27 mouse cellular contexts compared by ENCODE assay signal in genomic region chr7:80065250-80065649, GRCm38 (mm10). TPM values are rescaled to one million over a fixed set of nuclear protein-coding genes. Genes with fewer than 3 reads are reported as not detected.
A peak's percentile ranks its signal among the peaks of the same experiment; 100 is the strongest.
DNase-seq lines count a peak whose midpoint lies in the region; ATAC-seq and TF ChIP-seq lines count a peak whose summit lies in the region.
"Had no signal": no experiment of that assay in that cellular context is flagged by ENCODE, and none has a peak within 500 bp of the region (broad histone marks: within the 10 kb centered on the region; RNA-seq: fewer than 3 reads in every experiment).

No protein-coding gene starts in this region.

- H3K9me3 ChIP-seq in heart, embryonic 10.5 days = no peaks in the 10 kb centered on the region
- H3K9me3 ChIP-seq in heart, embryonic 12.5 days (replicated peaks) = no peaks in the 10 kb centered on the region
- H3K9me3 ChIP-seq in megakaryocyte, embryonic 14.5 days = no peaks in the 10 kb centered on the region
- no peaks in the 10 kb centered on the region for H3K9me3 ChIP-seq in limb, embryonic 10.5 days (replicated peaks)
- H3K9me3 ChIP-seq: embryonic facial prominence, embryonic 15.5 days; forebrain, embryonic 15.5 days; limb, embryonic 13.5 days; lung, embryonic 15.5 days; neural tube, embryonic 15.5 days had no signal

- 67% methylated on average over 3 of the region's 3 CpGs for WGBS in cerebellum, adult 2 months
- 81% methylated on average over 3 of the region's 3 CpGs for WGBS in heart, embryonic 10.5 days
- WGBS in heart, embryonic 12.5 days = 67% methylated on average over 3 of the region's 3 CpGs
- 88% methylated on average over 3 of the region's 3 CpGs for WGBS in limb, embryonic 10.5 days

- no peak overlapping the region for H3K9ac ChIP-seq in heart, embryonic 12.5 days
- H3K9ac ChIP-seq: embryonic facial prominence, embryonic 15.5 days; forebrain, embryonic 15.5 days; hindbrain, embryonic 14.5 days; limb, embryonic 13.5 days; lung, embryonic 15.5 days; neural tube, embryonic 15.5 days had no signal

- no peak for TF ChIP-seq POLR2A in cerebellum, adult 2 months (IDR thresholded peaks at IDR 0.05; ENCODE audit: borderline replicate concordance, insufficient read depth, low read length)

- DNase-seq in cerebellum, adult 11-12 months = peak; percentile 28
- no peak for DNase-seq in cerebellum, adult 2 months
- no peak for DNase-seq in heart, embryonic 10.5 days (ENCODE audit: low spot score)
- DNase-seq in limb, embryonic 10.5 days (ENCODE audit: low spot score) = no peak
- DNase-seq: adrenal gland, postnatal 10 days; cerebellum, adult 11 months; cerebellum, postnatal 10 days; kidney, adult 11 months; kidney, postnatal 36 days; midbrain, embryonic 14.5 days; retina, postnatal 1 day; right cerebral cortex, postnatal 14 days; thymus, postnatal 14 days had no signal

- peaks cover 35% of the 10 kb centered on the region for H3K4me1 ChIP-seq in cerebellum, adult 2 months (ENCODE audit: control insufficient read depth, insufficient read depth, low read length)
- peaks cover 78% of the 10 kb centered on the region for H3K4me1 ChIP-seq in heart, embryonic 10.5 days
- peaks cover 67% of the 10 kb centered on the region for H3K4me1 ChIP-seq in heart, embryonic 12.5 days (replicated peaks)
- H3K4me1 ChIP-seq in megakaryocyte, embryonic 14.5 days = peaks cover 98% of the 10 kb centered on the region
- peaks cover 53% of the 10 kb centered on the region for H3K4me1 ChIP-seq in limb, embryonic 10.5 days

- H3K36me3 ChIP-seq in heart, embryonic 10.5 days = 0 out of 2 replicates have a peak, but pooled peaks cover 8% of the 10 kb centered on the region
- no peaks in the 10 kb centered on the region for H3K36me3 ChIP-seq in heart, embryonic 12.5 days
- H3K36me3 ChIP-seq in megakaryocyte, embryonic 14.5 days (replicated peaks; ENCODE audit: low read length) = peaks cover 55% of the 10 kb centered on the region
- H3K36me3 ChIP-seq in limb, embryonic 10.5 days = no peaks in the 10 kb centered on the region
- H3K36me3 ChIP-seq: embryonic facial prominence, embryonic 15.5 days; forebrain, embryonic 15.5 days; limb, embryonic 13.5 days; lung, embryonic 15.5 days; neural tube, embryonic 15.5 days had no signal

- TF ChIP-seq CTCF in cerebellum, adult 2 months (IDR thresholded peaks at IDR 0.05; ENCODE audit: borderline replicate concordance, insufficient read depth, low read depth, low read length) = no peak

- H3K4me3 ChIP-seq in cerebellum, adult 2 months (replicated peaks; ENCODE audit: insufficient read depth, low read depth, low read length) = no peak overlapping the region
- no peak overlapping the region for H3K4me3 ChIP-seq in heart, embryonic 10.5 days
- no peak overlapping the region for H3K4me3 ChIP-seq in heart, embryonic 12.5 days
- H3K4me3 ChIP-seq in megakaryocyte, embryonic 14.5 days (replicated peaks) = peak overlapping the region; percentile 70
- no peak overlapping the region for H3K4me3 ChIP-seq in limb, embryonic 10.5 days
- H3K4me3 ChIP-seq: embryonic facial prominence, embryonic 15.5 days; forebrain, embryonic 15.5 days; layer of hippocampus, adult 2 months; left cerebral cortex, adult 2 months; limb, embryonic 13.5 days; lung, embryonic 15.5 days; neural tube, embryonic 15.5 days had no signal

- H3K4me2 ChIP-seq in heart, embryonic 12.5 days = no peak overlapping the region
- H3K4me2 ChIP-seq: embryonic facial prominence, embryonic 15.5 days; forebrain, embryonic 15.5 days; hindbrain, embryonic 14.5 days; limb, embryonic 13.5 days; liver, embryonic 11.5 days; lung, embryonic 15.5 days; neural tube, embryonic 15.5 days had no signal

- no peak overlapping the region for H3K27ac ChIP-seq in cerebellum, adult 2 months (ENCODE audit: insufficient read depth, low read length)
- peak overlapping the region; percentile 69 for H3K27ac ChIP-seq in heart, embryonic 10.5 days
- H3K27ac ChIP-seq in heart, embryonic 12.5 days (ENCODE audit: poor library complexity, severe bottlenecking) = no peak overlapping the region
- no peak overlapping the region for H3K27ac ChIP-seq in limb, embryonic 10.5 days
- H3K27ac ChIP-seq: embryonic facial prominence, embryonic 15.5 days; forebrain, embryonic 15.5 days; hindbrain, embryonic 14.5 days; layer of hippocampus, adult 2 months; left cerebral cortex, adult 2 months; limb, embryonic 13.5 days; lung, embryonic 15.5 days; neural tube, embryonic 15.5 days had no signal

- no peak for ATAC-seq in heart, embryonic 12.5 days (ENCODE audit: insufficient number of reproducible peaks, low FRiP score)
- no peak for ATAC-seq in megakaryocyte, adult 5-6 weeks (ENCODE audit: poor library complexity, severe bottlenecking)
- ATAC-seq: forebrain, embryonic 15.5 days; inflammation-experienced regulatory T-cells, adult 6 months; Patski had no signal

- H3K27me3 ChIP-seq in cerebellum, adult 2 months (ENCODE audit: control insufficient read depth, insufficient read depth, low read length) = no peaks in the 10 kb centered on the region
- H3K27me3 ChIP-seq in heart, embryonic 10.5 days (ENCODE audit: insufficient read depth, poor library complexity, severe bottlenecking) = no peaks in the 10 kb centered on the region
- no peaks in the 10 kb centered on the region for H3K27me3 ChIP-seq in heart, embryonic 12.5 days (replicated peaks)
- no peaks in the 10 kb centered on the region for H3K27me3 ChIP-seq in megakaryocyte, embryonic 14.5 days (replicated peaks)
- no peaks in the 10 kb centered on the region for H3K27me3 ChIP-seq in limb, embryonic 10.5 days (ENCODE audit: low read depth, poor library complexity, severe bottlenecking)
- H3K27me3 ChIP-seq: embryonic facial prominence, embryonic 15.5 days; forebrain, embryonic 15.5 days; limb, embryonic 13.5 days; lung, embryonic 15.5 days; neural tube, embryonic 15.5 days; Patski had no signal

RNA-seq across cellular contexts. Expression of gene Zfp710, which starts 40.6 kb away (rescaled TPM):
- 10.9 and 11.0 TPM in 2 replicates for polyA plus RNA-seq in cerebellum, adult 2 months (2012; rRNA removed)
- 14.8 and 20.8 TPM in 2 replicates for polyA plus RNA-seq in heart, embryonic 10.5 days (2016; fragmentation: Nextera tagmentation; extraction: Ambion mirVana)
- polyA plus RNA-seq in heart, embryonic 12.5 days (2016; fragmentation: Nextera tagmentation; extraction: Ambion mirVana) = 13.5 and 13.7 TPM in 2 replicates
- 55.0 and 142 TPM in 2 replicates for polyA plus RNA-seq in megakaryocyte, embryonic 14.5 days (2012; ENCODE audit: insufficient read depth, low replicate concordance)
- total RNA-seq in megakaryocyte, adult 5-6 weeks (2015) = 59.1 and 66.2 TPM in 2 replicates
- total RNA-seq in megakaryocyte, adult 5-6 weeks (2017) = 73.8 and 90.1 TPM in 2 replicates
- polyA plus RNA-seq in limb, embryonic 10.5 days (2016; fragmentation: Nextera tagmentation; extraction: Ambion mirVana) = 19.4 and 19.7 TPM in 2 replicates

RNA-seq across cellular contexts. Expression of gene Idh2, which starts 49.9 kb away (rescaled TPM):
- polyA plus RNA-seq in cerebellum, adult 2 months (2012; rRNA removed) = 77.9 and 84.0 TPM in 2 replicates
- polyA plus RNA-seq in heart, embryonic 10.5 days (2016; fragmentation: Nextera tagmentation; extraction: Ambion mirVana) = 830 and 1,266 TPM in 2 replicates
- polyA plus RNA-seq in heart, embryonic 12.5 days (2016; fragmentation: Nextera tagmentation; extraction: Ambion mirVana) = 1,569 and 1,607 TPM in 2 replicates
- polyA plus RNA-seq in megakaryocyte, embryonic 14.5 days (2012; ENCODE audit: insufficient read depth, low replicate concordance) = 14.1 and 79.2 TPM in 2 replicates
- total RNA-seq in megakaryocyte, adult 5-6 weeks (2015) = 74.9 and 77.7 TPM in 2 replicates
- 85.5 and 90.4 TPM in 2 replicates for total RNA-seq in megakaryocyte, adult 5-6 weeks (2017)
- 533 and 582 TPM in 2 replicates for polyA plus RNA-seq in limb, embryonic 10.5 days (2016; fragmentation: Nextera tagmentation; extraction: Ambion mirVana)
